Mouse (Mus musculus): ENCODE measurements around the gene Rb1.

The Rb1 gene

DNA sequence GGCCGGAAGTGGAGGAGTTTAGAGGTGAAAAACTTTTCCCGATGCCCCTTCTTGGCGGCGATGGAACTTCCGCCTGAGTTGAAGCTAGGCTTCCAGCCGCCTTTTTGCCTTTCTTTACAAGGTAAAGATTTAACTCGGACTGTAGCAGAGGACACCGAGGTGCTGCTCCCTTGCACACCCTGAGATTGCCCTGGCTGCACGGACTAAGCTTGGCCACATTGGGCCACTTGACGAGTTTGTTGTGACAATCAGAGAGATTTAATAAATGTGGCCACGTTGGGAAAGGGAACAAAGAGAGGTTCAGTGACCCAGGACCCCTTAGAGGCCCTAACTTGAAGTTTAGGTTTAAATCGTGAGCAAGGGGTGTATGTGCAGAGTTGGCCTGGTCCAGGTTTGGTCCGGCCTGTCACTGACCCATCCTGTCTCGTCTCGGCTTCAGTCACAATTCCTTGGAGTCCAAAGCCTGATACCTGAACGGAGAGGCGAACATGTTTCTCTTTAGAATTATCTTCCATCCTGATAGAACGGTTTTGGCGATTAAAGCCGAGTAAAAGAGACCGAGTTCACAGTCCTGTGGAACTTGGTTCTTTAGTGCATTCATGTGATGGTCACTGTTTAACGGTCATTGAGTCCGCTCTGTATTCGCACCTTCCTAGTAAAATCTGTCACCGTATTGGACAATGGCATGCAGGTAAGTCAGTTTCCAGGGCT lies 181.8 kb downstream of the Rb1 start:
- no peak for DNase-seq

DNA sequence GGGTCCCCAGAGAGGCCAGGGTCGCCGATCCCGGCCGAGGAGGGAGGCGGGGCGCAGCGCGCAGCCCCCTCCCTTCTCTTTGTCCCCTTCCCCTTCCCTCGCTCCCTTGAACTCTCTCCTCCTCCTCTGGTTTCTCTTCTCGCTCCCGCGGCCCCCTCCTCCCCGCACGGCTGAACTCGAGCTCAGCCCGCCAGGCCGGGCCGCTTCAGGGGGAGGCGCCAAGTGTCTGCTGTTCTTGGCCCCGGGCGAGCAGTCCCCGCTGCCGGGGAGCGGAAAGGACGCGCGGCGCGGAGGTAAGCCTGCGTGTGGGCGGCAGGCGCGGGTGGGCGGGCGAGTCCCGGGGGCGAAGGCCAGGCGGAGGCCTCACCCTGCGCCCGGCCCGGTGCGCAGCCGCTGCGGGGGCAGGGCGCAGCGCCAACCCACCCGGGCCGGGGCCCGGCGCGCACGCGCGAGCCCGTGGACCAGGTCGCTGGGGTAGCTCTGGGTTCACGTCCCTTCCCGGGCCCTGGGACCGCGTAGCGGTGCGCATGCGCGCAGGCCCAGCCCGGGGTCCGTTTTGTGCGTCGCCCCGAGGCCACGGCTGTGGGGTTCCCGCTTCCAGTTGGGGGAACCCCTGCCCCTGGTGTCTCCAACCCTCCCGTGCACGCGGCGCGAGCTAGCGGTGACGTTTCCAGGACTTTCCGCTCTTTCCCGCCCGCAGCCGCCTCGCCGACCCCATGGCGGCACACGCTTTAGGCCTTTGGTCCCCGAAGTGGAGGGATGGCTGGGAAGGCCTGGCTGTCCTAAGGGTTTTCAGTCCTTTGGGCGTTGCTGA lies 182.5 kb downstream of the Rb1 start:
- DNase-seq, result peak; percentile 90

DNA sequence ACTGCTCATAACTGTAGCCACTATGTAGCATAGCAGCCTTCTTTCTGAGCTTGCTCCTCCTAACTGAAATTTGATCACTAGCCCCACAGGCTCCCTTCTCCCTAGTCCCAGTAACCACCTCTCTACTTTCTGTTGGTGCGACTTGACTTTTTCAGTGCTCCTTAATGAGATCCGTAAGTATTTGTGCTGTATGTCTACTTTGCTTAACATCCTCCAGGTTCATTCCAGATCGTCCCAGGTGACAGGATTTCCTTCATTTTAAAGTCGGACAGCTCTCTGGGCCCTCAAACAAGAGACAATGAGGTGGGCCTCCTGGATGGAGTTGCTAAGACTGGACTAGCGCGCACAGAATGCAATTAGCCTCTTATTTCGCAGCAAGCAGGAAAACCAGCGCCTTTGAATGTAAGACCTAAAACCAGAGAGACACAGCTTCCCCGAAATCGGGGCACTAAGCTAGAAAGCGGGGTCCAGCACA lies 183.2 kb downstream of the Rb1 start:
- no peak for DNase-seq

DNA sequence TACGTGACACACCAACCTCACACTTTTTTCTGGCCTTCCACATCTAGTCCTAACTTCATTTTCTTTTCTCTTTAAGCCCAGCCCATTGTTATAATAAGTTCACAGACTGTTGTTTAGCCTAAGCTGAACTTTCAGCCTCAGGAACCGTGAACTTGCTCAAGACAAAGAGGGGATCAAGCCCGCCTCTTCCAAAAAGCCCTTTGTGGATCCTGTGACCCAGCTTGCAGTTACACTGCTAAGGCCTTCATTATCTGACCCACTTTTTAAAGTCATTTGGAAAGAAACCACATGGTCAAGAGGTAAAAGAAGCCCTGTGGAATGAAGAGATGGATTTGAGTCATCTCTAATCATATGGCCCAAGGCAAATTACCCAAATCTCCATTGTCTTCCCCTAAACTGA lies 183.8 kb downstream of the Rb1 start:
- DNase-seq, result no peak

DNA sequence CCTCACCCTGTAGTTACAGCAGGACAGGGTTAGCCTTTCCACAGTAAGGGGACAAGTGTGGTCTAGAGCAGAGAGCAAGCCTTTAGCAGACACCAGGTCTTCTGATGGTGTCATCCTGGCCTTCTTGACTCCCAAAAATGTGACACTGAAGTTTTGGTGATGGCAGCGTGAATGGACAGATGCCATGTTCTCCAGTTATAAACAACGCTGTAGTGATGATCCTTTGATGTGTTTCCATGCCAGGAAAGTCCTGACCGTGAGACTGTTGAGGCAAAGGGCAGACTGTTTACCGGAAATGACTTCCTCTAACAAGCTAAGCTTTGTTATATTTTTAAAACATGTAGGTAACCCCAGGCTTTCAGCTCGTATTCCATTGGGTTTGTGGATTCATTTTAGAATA lies 185.8 kb downstream of the Rb1 start:
- DNase-seq, result no peak

DNA sequence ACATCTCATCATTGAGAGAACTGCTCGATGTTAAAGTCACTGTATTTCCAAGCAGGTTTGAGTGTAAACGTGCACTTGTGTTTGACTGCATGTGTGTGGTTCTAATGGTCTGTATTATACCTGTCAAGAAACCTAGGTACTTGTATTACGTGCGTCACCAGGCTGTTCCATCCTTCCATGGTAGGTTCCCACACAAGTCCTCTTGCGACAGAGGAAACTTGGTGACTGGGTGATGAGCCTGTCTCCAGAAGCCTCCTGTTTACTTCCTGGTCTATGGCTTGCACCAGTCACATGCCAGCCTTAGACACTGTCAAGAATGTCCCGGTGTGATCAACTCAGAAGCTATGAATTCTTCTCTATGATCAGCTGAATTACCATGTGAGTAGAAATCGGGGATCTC lies 187.1 kb downstream of the Rb1 start:
- no peak for DNase-seq

DNA sequence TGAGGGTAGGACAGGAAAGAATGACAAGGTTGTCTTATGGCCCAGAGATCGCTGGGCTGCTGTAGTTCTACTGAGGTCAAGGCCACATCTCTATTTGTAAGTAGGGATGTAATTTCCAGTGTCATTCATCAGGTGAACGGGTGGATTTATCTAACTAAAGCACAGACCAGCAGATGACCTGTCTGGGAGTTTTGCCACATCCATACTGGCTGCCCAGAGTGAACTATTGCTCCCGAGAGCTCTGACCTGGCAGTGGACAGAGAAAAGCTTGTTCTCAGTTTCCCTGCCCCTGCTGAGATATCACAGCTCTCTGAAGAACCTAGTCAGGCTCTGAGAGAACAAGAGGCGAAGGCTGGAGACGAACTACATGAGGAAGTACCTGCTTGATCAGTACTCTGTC lies 188.4 kb downstream of the Rb1 start:
- no peak for DNase-seq

Measured in kidney, adult 18-20 months (tissue).